Mouse (Mus musculus) liver, embryonic 15.5 days (tissue): Measurements from ENCODE around the gene Psmb4. TPM values are rescaled to one million over a fixed set of nuclear protein-coding genes. Genes with fewer than 3 reads are reported as not detected.
"Not testable (repeated sequence)": the region's sequence is repeated elsewhere in the genome, so short reads cannot be mapped to it uniquely, and the experiment has no call there.

Experiments
- ATAC-seq: fragments of 200-750 bp; cut with Nextera tagmentation; 2 replicates; pipeline ENCODE4 v1.8.0; 2017; ENCODE audit warnings: moderate number of reproducible peaks, mild to moderate bottlenecking, moderate library complexity; ENCODE audit not compliant: insufficient read depth
- H3K27ac ChIP-seq: fragments of 300-500 bp; sonication (generic); replicated peaks from 2 replicates; pipeline ENCODE4 v1.5.1; 2015; ENCODE audit warnings: mild to moderate bottlenecking, inconsistent platforms
- H3K27me3 ChIP-seq: fragments of 300-500 bp; sonication (generic); 2 replicates; pipeline ENCODE4 v1.6.1; 2015; ENCODE audit warnings: mild to moderate bottlenecking, inconsistent platforms
- H3K36me3 ChIP-seq: fragments of 300-500 bp; sonication (generic); replicated peaks from 2 replicates; pipeline ENCODE4 v1.6.1; 2015; ENCODE audit warnings: moderate library complexity, mild to moderate bottlenecking, inconsistent platforms
- H3K4me1 ChIP-seq: fragments of 300-500 bp; sonication (generic); replicated peaks from 2 replicates; pipeline ENCODE4 v1.6.1; 2015; ENCODE audit warnings: inconsistent platforms
- H3K4me2 ChIP-seq: fragments of 300-500 bp; sonication (generic); 2 replicates; pipeline ENCODE4 v1.6.1; 2015; ENCODE audit warnings: moderate library complexity, mild to moderate bottlenecking, inconsistent platforms
- H3K4me3 ChIP-seq: fragments of 300-500 bp; sonication (generic); replicated peaks from 2 replicates; pipeline ENCODE4 v1.5.1; 2015; ENCODE audit warnings: mild to moderate bottlenecking, inconsistent platforms
- H3K9ac ChIP-seq: fragments of 300-500 bp; sonication (generic); 2 replicates; pipeline ENCODE4 v1.6.1; 2015; ENCODE audit warnings: moderate library complexity, mild to moderate bottlenecking, inconsistent platforms
- H3K9me3 ChIP-seq: fragments of 300-500 bp; sonication (generic); replicated peaks from 2 replicates; pipeline ENCODE4 v1.6.1; 2016; ENCODE audit warnings: inconsistent platforms
- WGBS: fragments of 180-500 bp; shearing (Covaris S2); methylation state at CpG from one replicate; pipeline ENCODE4 v1.1.7; 2015; ENCODE audit warnings: mixed read lengths; ENCODE audit not compliant: insufficient replicate concordance; 5-methylcytosine and 5-hydroxymethylcytosine counted together
- polyA plus RNA-seq: library from polyadenylated mRNA; unstranded; fragments of >200 nt; fragmentation: Nextera tagmentation; extraction: Ambion mirVana; gene quantifications from 2 replicates; pipeline ENCODE4 v1.2.1, GENCODE M21; 2015

The Psmb4 gene
- polyA plus RNA-seq = 166 and 172 TPM in 2 replicates

DNA sequence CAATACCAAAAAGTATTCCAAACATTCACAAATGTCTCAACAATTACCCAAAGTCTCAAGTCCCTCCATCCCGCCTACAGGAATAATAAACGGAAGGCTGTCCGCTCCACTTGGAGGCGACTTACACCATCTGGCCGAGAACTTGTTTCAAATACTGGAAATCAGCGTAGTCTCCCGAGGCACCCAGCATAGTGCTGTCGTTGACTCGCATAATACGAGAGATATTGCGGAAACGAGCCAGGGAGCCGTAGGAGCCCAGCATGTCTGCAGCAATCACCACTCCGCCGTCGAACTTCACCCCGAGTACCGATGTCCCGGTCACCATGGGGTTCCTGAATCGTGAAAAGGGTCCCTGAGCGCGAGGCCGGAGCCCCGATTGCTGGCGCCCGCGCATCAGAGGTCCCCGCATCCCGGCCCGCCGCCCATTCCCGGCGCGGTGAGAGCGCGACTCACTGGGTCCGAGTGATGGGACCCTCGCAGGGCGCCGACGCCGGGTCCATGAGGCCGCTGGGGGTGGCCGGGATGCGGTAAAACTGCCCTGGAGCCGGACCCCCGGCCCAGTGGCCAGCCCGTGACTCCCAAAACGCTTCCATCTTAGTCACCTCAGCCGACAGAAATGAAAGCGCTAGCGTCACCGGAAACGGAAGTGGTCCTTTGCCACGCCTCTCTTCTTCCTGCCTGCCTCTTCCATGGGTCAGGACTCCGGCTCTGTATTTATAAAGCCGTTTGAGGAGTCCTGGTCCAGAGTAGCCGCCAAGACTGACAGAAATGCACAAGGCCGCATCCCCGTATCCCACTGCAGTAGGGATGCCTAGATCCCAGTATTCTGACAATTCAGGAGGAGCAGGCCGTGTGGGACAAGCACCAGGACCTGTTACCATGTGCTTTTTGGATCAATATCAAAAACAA, at the start of gene Psmb4:
Psmb4 (minus strand) TSS at position 646 of the 909 bp plus-strand sequence.
- under 1% methylated on average over 61 of the region's 61 CpGs for WGBS
- Histone ChIP-seq H3K4me1 (peaks cover 23% of the 10 kb centered on the region), H3K4me3 (peak within 1 kb of the TSS; percentile 85), H3K36me3 (peaks cover 40% of the 10 kb centered on the region), H3K9ac (peak within 1 kb of the TSS; percentile 91), H3K9me3 (no peaks in the 10 kb centered on the region), H3K27ac (peak within 1 kb of the TSS; percentile 76), H3K4me2 (peak within 1 kb of the TSS; percentile 83), H3K27me3 (no peaks in the 10 kb centered on the region)
- peak; percentile 82 for ATAC-seq

DNA sequence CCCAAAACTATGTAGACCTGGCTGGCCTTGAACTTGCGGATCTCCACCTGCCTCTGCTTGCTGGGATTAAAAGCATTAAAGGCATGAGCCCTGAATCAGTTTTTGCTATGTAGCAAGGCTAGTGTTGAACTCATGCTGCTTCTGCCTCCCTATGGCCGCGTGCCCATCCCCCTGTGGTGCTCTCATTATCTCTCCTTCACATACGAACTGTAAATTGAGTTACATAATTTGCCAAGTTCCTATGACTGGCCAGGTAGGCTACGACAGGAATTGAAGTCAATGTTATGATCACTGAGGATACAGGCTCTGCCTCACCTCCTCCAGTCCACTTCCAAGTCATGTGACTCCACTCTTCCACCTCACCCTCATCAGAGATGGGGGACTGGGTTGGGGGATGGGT, 49.4 kb upstream of the Psmb4 start:
- H3K4me3 ChIP-seq = not testable (repeated sequence)

DNA sequence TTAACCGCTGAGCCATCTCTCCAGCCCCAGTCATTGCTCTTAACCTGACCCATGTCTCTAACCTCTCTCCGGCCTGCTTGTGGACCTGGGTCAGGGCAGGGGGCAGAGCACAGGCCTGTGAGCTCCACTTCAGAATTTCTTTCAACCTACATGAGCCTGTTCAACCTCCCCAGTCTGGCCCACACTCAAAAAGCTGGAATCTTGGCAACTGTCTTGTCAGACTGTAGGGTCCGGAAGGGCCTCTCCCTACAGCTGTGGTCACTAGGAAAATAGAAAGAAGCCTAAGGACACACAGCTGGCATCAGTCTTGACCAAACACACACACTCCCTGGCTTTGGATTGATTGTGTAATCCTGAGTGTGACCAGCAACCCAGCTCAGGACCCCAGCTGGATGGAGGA, 48.6 kb upstream of the Psmb4 start:
- H3K4me1 ChIP-seq = peaks cover 59% of the 10 kb centered on the region
- H3K36me3 ChIP-seq, H3K27me3 ChIP-seq, H3K4me3 ChIP-seq, H3K9ac ChIP-seq, ATAC-seq, H3K9me3 ChIP-seq: not testable (repeated sequence)
- peak overlapping the region; percentile 38; the same call in 1 of the 2 replicates for H3K27ac ChIP-seq
- 77% methylated on average over 3 of the region's 3 CpGs for WGBS
- peak overlapping the region; percentile 29 for H3K4me2 ChIP-seq

More for the DNA sequence above, 49.4 kb upstream of the Psmb4 start:
- 26% methylated on average over 5 of the region's 5 CpGs for WGBS
- Histone ChIP-seq H3K4me1 (peaks cover 51% of the 10 kb centered on the region), H3K4me2 (peak overlapping the region; percentile 29; the same call in 1 of the 2 replicates)
- H3K9ac ChIP-seq, H3K9me3 ChIP-seq, H3K36me3 ChIP-seq, ATAC-seq, H3K27ac ChIP-seq, H3K27me3 ChIP-seq: not testable (repeated sequence)

DNA sequence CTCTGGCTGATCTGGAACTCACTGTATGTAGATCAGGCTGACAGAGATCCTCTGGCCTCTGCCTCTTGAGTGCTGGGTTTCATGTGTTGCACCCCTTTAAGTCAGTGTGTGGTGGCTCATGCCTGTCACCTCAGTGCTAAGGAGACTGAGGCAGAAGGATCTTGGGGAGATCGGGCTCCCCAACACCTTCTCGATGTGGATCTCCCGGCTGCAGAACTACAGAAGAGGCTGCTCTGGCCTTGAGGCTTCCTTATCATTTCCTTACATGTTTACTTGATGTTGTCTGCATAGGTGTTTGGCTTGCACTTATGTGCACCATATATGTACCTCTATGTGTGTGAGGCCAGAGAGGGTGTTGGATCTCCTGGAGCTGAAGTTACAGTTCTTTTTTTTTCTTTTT, 47.8 kb upstream of the Psmb4 start:
- WGBS = 26% methylated on average over 3 of the region's 3 CpGs
- not testable (repeated sequence) for H3K36me3 ChIP-seq, H3K9ac ChIP-seq, H3K4me3 ChIP-seq, H3K27me3 ChIP-seq, H3K9me3 ChIP-seq
- peak overlapping the region; percentile 49 for H3K4me2 ChIP-seq
- peak overlapping the region; percentile 51; the same call in 1 of the 2 replicates for H3K27ac ChIP-seq
- ATAC-seq = peak; percentile 4; the same call in 1 of the 2 replicates
- peaks cover 64% of the 10 kb centered on the region for H3K4me1 ChIP-seq

DNA sequence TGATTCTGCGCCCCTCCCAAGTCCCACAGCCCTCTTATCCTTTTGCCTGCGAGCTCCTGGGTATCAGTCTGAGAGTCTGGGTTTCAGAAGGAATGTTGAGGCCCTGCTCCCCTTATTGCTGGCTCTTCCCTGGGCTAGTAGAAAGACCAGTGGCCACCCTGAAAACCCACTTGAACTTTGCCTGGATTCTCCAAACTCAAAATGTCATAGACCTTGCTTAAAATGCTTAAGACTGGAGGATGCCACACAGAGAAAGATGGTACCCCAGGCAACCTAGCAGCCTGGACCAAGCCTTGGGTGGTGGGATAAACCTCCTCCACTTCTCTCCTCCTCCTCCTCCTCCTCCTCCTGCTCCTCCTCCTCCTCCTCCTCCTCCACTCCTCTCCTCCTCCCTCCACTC, 46.8 kb upstream of the Psmb4 start:
- H3K36me3 ChIP-seq, H3K27me3 ChIP-seq, H3K9me3 ChIP-seq, ATAC-seq, H3K9ac ChIP-seq, H3K27ac ChIP-seq: not testable (repeated sequence)
- no CpG with 5 or more reads among the region's 2 CpGs for WGBS
- H3K4me2 ChIP-seq = peak overlapping the region; percentile 78
- peaks cover 64% of the 10 kb centered on the region for H3K4me1 ChIP-seq
- peak overlapping the region; percentile 56 for H3K4me3 ChIP-seq

DNA sequence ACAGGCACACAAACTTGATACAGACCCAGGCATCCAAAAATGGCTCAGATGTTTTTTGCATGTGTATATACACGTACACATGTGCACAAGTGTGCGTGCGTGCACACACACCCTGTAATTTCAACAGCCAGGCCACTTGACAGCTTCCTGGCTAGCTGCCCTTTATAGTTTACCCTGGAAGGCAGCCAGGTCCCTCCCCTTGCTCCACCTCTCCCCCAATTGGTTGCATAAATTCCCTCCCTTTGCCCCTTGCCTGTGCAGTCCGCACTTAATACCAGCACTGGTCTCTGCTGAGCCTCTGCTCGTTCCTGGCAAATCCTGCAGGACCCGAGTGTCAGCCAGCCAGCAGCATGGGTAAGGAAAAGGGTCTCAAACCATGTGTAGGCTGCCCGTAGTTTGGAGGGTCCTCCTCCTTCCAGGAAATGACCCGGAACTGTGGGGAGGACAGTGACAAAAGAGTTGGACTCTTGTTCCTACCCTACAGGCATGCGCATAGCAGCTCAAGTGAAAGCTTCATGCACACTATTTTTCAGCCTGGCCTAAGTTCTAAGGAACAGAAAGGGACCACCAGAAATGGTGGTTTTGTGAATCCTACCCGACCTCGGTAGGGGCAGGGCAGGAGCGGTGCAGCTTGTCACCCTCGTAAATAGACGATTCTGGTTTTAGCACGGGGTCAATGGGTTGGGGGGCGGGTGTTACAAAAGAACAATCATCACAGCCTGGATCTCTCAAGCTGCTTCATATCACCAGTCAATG, 46.2 kb upstream of the Psmb4 start, which contains the start of gene Selenbp1:
Selenbp1 (plus strand) TSS at position 248 of the 756 bp plus-strand sequence.
- Histone ChIP-seq H3K4me2 (peak within 1 kb of the TSS; percentile 78), H3K36me3 (0 out of 2 replicates have a peak, but pooled peaks cover 3% of the 10 kb centered on the region), H3K4me3 (peak within 1 kb of the TSS; percentile 56), H3K4me1 (peaks cover 64% of the 10 kb centered on the region), H3K27ac (peak within 1 kb of the TSS; percentile 85), H3K9me3 (no peaks in the 10 kb centered on the region), H3K9ac (peak within 1 kb of the TSS; percentile 20), H3K27me3 (no peaks in the 10 kb centered on the region)
- 4% methylated on average over 16 of the region's 16 CpGs for WGBS
- peak; percentile 79 for ATAC-seq

DNA sequence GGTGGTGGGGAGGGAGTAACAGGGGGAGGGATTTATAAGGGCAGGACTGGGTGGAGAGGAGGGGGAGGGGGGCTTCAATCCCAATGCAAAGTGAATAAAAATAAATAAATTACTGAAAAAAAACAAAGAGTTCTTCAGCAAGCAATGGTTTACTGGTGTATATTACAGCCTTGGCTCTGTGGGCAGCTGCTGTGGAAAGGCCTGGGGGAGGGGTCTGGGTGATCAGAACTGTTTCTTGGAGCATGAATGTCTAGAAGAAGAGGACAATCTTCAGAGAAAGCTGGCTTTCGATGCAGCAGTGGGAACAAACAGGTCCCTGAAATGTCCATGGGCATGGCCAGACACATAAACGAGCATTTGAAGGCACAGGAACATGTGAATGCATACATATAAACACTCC, 45.5 kb upstream of the Psmb4 start:
- H3K36me3 ChIP-seq, H3K4me3 ChIP-seq, H3K9me3 ChIP-seq, ATAC-seq, H3K27me3 ChIP-seq, H3K9ac ChIP-seq: not testable (repeated sequence)
- Histone ChIP-seq H3K27ac (peak overlapping the region; percentile 85), H3K4me1 (peaks cover 70% of the 10 kb centered on the region), H3K4me2 (peak overlapping the region; percentile 78)
- 29% methylated on average over 2 of the region's 2 CpGs for WGBS

DNA sequence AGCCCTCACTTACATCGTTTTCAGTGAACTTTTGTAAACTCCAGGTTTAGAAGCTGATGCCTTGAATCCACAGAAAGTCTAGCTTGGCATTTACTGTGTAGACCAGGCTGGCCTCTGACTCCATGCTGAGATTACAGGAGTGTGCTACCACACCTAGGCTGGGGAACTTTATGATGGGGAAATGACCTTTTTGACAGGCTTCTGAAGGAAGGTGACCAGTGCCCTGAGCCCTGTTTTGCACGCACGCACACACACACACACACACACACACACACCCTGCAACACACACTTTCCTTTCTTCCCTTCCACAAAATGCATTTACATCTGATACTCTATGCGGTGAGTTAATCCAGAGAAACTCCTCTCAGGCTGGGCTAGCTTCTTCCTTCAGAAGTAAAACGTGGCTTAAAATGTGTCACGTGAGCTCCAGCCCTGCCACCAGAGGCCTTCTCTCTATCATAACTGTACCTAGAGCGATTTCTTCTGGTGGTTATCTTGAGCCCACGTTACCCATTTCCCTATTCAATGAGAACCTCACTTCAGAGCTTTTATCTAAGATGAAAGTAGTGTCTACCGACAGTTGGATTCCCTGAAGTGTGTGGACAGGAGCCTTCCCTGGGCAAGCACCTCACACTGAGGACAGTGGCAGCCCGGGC, 44.8 kb upstream of the Psmb4 start:
- H3K36me3 ChIP-seq, H3K4me2 ChIP-seq, H3K9ac ChIP-seq, H3K4me3 ChIP-seq, H3K27me3 ChIP-seq, H3K9me3 ChIP-seq: not testable (repeated sequence)
- WGBS = 38% methylated on average over 10 of the region's 10 CpGs
- peak; percentile 22 for ATAC-seq
- Histone ChIP-seq H3K27ac (peak overlapping the region; percentile 85), H3K4me1 (peaks cover 76% of the 10 kb centered on the region)

DNA sequence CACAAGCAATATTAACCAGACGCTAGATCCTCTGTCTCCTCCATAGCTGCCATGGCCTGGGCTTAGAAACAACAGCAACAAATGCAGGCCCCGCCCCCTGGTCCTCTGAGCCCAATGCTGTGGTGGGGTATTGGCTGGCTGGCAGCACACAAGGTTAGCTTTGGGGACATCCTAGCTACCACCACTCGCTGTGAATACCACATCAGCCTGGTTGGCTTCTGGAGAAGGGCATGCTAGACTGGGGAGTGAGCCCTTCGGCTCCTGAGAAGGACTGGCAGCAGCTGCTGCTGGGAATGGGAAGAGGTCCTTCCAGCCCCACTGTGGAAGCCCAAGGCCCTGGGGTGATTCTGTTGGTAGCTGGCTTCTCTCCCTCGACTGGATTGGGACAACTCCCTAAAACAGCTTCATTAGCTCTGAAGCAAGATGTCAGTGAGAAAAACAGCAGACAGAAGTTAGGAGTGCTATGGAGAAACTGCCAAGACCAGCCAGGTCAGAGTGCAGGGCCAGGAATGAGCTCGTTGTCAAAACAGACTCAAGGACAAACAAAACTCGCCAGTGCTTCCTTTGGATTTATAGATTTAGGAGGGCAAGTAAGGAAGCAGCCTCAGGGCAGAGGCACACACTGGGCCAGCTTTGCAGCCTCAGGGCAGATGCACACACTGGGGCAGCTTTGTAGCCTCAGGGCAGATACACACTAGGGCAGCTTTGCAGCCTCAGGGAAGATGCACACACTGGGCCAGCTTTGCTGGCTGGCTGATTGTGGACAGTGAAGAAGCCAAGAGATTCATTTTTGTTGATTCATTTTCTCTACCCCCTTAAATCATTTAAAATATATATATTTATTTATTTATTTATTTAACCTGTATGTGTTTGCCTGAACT, 43.9 kb upstream of the Psmb4 start:
- H3K9me3 ChIP-seq, ATAC-seq, H3K9ac ChIP-seq, H3K36me3 ChIP-seq, H3K4me3 ChIP-seq, H3K4me2 ChIP-seq, H3K27me3 ChIP-seq: not testable (repeated sequence)
- Histone ChIP-seq H3K4me1 (peaks cover 76% of the 10 kb centered on the region), H3K27ac (peak overlapping the region; percentile 59; the same call in 1 of the 2 replicates)
- WGBS = 60% methylated on average over 7 of the region's 7 CpGs

DNA sequence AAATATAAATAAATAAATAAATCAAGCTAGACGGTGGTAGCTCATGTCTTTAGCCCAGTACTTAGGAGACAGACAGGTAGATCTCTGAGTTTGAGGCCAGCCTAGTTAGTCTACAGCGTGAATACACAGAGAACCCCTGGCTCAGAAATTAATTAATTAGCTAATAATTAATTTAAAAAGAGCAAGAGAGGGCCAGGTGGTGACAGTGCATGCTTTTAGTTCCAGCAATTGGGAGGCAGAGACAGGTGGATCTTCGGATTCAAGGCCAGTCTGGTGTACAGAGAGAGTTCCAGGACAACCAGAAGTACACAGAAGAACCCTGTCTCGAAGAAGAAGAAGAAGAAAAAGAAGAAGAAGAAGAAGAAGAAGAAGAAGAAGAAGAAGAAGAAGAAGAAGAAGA, 42.2 kb upstream of the Psmb4 start:
- H3K9ac ChIP-seq, H3K9me3 ChIP-seq, H3K27me3 ChIP-seq, H3K4me3 ChIP-seq, H3K36me3 ChIP-seq, ATAC-seq, H3K27ac ChIP-seq, H3K4me2 ChIP-seq: not testable (repeated sequence)
- H3K4me1 ChIP-seq = peaks cover 74% of the 10 kb centered on the region
- WGBS = 73% methylated on average over 4 of the region's 4 CpGs
